Mouse (Mus musculus): ENCODE measurements around the gene Hhat. TPM values are rescaled to one million over a fixed set of nuclear protein-coding genes. Genes with fewer than 3 reads are reported as not detected.

Gene Hhat
- total RNA-seq, 1 experiment from 2014 or later = 3.4 TPM

DNA sequence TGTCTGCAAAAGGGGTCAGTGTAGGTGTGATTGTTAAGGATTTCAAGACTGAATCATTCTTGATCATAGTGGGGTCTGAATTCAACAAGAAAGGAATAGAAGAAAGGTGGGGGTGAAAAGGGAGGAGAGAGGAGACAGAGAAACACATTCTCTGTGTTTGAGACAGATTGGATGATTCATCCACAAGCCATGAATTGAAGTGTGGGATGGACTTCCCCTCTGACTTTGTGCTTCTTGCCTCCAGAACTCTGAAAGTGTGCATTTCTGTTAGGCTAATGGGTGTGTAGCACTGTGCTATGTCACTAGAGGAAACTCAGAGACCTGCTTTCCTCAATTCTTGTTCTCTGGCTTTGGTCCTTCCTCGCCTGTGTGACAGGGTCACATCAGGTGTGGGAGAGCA, 15.2 kb upstream of the Hhat start:
- no peak for ATAC-seq (replicated peaks; ENCODE audit: low read depth, poor library complexity, severe bottlenecking)

DNA sequence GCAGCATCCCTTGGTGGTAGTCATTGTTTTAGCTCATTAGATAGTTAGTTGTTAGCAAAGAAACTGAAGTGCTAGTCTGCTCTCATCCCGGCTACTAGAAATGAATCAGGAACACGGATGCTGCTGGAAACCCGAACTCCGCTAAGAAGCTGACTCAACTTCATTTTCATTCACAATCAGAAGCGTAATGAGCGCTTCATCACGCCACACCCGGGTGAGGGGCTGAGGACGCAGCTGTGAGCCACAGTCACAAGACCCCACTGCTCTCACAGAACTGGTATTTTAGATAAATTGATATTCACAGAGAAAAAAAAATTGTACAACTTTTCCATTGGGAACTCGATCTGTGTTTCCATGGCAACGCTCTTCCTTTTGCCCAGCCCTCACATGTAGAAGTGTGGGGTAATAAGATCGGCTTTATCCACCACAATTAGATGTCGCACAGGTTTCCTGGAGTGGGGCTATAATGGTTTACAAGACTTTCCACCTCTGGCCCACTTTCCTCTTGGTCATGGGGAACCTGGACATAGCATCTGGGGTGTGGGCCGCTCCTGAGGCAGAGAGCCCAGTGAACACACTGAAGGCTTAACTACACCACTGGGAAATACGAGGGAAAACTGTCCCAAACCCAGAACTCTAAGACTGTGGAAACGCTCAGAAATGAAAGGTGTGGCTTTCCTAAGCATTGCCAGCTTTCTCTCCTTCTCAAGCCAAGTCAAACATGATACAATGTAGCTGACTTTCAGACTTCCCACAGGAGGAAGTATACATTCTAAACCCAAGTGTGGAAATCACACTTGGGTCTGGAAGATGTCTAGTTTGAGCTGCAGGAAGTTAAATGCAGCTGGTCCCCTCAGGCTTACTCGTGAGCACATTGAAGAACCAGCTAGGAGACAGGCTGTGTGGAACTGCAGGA, 14.3 kb upstream of the Hhat start:
- ATAC-seq (replicated peaks; ENCODE audit: low read depth, poor library complexity, severe bottlenecking) = no peak

DNA sequence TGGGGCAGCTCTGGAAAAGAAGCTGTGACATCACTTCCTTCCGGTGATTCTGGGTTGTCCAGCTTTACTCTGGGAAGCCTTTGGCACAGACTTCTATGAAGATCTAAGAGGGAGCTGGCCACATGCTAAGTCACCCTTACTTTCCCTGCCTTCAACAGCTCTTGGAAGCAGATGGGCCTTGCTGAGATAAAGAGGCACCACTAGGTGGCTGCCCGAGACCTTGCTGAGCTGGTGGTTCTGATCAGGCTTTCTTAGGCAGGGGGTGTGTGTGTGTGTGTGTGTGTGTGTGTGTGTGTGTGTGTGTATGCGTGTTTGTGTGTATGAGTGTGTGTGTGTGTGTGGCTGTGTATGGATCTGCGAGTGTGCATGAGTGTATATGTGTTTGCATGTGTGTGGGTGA, 13.4 kb upstream of the Hhat start:
- ATAC-seq (replicated peaks; ENCODE audit: low read depth, poor library complexity, severe bottlenecking) = peak; percentile 86

DNA sequence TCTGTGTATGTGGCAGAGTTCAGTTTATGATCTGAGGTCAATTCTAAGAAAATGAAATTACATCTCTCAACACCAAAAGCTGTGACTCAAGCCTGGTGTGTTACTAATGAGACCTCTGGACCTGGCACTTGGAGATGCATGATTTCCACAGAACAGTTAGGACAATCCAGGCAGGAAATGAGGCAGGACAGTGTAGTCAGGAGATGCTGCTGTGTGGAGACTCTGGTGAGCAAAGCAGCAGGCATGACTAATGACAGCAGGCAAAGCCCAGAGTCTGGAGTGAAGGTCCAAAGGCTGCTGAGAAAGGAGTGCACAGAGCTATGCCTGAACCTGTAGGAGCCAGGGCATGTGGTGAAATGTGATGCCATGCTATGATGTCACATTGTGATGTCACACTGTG, 10.2 kb upstream of the Hhat start:
- ATAC-seq (replicated peaks; ENCODE audit: low read depth, poor library complexity, severe bottlenecking) = no peak

DNA sequence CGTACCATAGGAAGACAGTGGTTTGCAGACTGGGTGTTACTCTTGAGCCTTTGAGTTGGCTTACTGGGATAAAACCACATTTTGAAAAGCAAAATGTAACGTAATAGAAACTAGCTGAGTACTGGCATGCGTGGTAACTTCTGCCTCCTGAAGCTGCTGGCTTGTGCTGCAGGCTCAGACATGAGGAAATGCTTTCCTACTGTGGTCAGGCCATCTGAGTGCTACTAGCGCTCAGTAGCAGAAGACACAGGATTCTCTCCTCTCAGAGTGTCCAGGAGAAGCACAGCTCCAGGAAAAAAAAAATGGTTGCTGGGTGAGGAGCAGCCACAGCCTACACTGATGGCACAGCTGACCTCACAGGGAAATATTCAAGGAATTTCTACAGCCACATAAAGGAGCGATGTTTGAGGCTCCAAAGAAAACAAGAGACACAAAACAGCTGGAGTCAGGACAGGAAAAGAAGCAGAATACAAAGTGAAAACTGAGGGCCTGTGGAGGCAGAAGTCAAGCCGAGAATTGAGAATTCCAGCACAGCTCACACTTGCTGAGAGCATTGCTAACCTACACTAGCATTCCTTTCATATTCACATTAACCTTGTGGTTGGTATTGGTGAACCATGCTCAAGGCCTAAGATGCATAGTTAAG, 8.0 kb upstream of the Hhat start:
- peak; percentile 90 for ATAC-seq (replicated peaks; ENCODE audit: low read depth, poor library complexity, severe bottlenecking)

DNA sequence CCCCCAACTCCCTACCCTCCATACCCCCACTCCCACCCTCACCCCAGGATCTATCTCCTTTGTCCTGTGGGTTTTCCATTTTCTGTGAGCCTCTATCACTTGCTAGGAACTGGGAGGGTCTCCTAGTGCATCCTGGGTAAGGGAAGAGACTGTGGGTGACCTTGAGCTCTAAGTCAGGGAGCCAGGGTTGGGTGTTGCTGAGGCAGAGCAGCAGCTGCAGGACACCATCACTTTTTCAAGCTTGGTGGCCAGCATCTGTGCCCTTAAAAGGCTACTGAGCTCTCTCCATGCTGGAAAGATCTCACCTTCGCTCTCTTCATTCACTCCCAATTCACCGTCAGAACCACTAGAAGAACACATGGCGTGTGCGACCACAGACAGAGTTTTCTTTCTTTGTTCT, 7.2 kb upstream of the Hhat start:
- ATAC-seq (replicated peaks; ENCODE audit: low read depth, poor library complexity, severe bottlenecking) = no peak

DNA sequence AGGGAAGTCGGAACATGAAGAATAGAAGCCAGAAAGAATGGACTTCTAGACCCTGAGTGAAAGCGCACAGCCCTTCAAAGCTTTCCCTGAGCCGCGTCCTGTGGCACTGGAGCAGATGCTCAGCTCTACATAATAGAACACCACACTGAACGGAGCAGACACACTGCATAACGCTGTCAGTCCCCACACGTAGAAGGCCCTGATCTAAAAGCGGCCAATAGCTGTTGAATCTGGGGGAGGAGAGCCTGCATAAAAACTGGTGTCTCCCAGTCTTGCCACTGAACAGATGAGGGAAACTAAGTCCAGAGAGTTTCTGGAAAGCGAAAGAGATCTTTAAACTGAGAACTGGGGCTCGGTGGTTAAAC, 911 bp downstream of the Hhat start:
- ATAC-seq (replicated peaks; ENCODE audit: low read depth, poor library complexity, severe bottlenecking) = peak; percentile 36

DNA sequence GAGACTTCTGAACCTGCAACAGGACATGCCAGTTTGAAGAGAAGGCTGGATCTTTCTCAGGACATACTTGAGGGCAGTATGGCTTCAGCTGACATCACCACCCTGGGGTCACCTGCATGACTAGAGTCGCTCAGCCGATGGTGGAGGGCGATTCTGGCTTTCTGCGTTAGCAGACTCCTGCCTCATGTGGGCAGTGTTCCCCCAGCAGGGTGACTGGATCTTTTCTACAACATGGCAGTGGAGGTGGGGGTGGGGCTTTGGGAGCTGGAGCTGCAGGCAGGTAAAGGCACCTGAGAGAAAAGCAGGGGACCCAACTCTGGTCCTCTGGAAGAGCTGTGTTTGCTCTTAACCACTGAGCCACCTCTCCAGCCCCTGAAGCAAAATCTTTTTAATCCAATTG, 5.5 kb downstream of the Hhat start:
- no peak for ATAC-seq (replicated peaks; ENCODE audit: low read depth, poor library complexity, severe bottlenecking)

DNA sequence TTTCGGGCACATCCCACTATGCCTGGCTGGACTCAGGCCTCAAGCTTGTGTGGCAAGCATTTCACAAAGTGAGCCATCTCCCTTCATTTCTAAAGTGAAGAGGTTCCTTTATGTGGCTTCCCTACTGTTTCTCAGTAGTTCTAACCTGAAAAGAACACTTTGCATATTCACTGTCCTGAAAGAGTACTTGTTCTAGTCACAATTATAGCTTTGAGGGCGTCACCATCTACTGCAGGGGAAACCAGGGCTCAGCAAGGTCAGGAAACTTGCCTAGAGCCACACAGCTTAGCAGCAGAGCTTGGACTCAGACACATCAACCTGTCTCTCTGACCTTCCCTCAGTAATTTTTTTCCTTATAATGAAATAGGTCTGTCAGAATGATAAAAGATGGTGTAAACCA, 6.5 kb downstream of the Hhat start:
- ATAC-seq (replicated peaks; ENCODE audit: low read depth, poor library complexity, severe bottlenecking) = no peak

DNA sequence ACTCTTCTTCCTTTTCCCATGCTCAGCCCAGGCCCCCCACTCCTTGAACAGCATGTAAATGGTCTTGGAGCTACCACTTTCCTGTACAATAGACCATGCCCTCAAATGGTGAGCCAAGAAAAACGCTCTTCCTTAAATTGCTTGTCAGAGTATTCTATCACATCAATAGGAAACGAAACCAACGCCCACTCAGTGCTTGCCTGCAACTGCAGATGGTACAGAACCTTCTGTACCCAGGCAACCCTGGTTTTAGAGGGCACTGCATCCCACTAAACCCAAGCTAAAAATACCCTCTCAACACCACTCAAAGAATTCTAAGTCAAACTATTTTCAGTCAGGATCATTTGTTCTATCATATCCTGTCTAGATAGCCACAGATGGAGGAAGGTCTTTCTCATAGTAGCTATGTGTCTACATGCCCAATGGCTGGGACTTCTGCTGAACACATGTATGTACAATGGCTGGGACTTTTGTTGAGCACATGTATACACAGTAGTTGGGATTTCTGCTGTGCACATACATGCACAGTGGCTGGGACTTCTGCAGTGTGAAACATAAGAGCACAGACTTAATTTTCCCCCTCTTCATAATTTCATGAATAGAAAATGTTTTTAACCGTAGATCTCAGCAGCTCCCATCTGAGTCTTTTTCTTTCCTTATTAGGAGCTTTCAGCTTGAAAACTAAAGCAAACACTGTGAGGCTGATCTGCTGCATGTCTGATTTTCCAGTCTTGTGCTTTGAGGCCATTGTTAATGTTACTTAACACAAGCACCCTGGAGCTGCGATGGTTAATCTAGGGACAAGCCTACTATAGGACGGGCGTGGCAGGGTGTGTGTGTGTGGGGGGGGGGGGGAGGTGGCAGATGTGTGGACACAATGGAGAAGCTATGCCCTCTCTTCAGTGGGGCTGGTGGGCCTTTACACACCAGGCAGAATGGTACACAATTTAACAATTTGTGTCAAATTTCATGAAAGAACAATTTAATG, 7.8 kb downstream of the Hhat start:
- peak; percentile 85 for ATAC-seq (replicated peaks; ENCODE audit: low read depth, poor library complexity, severe bottlenecking)

DNA sequence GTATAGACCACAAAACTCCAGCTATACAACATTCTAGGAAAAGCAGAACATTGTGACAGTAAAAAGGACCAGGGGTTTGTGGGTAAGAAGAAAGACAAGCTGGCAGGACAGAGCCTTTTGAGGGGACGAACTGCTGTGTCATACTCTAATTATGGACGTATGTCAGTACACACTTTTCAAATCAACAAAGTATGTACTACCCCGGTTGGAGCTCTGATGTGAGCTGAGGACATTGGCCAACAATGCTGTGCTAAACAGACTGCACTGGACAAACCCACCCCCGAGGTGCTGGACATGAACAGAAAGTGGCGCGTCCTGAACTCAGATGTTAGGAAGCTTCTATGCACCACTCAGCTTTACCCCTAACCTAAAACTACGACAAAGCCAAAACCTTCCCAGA, 14.3 kb downstream of the Hhat start:
- no peak for ATAC-seq (replicated peaks; ENCODE audit: low read depth, poor library complexity, severe bottlenecking)

DNA sequence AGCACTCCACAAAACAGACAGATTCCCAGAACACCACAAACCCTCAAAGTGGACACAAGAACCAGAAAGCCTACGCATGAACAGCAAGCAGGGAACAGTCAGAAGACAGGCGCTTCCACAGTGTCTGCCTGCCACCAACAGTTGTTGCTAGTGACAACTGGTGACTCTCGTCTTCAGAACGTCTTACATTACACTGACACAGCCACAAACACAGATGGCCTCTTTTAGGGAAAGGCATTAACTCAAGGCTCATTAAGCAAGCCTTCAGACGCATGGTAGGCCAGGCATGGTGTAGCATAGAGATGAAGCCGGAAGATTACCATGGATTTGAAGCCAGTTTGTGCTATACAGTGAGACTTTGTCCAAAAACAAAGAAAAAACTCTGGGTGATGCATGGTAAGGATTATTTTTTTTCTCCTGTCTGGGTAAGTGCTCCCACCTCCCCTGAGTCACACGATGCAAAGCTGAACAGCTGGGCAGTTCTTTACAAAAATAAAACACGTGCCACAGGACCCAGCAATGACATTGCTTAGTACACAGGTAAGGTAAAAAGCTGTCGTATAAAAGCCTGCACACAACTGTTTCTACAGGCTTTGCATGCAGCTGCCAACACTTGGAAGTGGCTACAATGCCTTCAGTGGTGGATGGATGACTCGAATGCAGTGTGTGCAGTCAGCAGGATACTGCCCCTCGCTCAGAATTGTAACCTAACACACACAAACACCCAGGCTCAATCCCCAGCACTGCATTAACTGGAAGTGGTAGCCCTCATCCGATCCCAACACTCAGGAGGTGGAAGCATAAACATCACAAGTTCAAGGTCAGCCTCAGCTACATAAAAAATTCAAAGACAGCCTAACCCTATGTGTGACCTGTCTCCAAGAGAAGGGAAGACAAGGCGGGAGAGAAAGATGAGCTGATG, 15.1 kb downstream of the Hhat start:
- ATAC-seq (replicated peaks; ENCODE audit: low read depth, poor library complexity, severe bottlenecking) = no peak

DNA sequence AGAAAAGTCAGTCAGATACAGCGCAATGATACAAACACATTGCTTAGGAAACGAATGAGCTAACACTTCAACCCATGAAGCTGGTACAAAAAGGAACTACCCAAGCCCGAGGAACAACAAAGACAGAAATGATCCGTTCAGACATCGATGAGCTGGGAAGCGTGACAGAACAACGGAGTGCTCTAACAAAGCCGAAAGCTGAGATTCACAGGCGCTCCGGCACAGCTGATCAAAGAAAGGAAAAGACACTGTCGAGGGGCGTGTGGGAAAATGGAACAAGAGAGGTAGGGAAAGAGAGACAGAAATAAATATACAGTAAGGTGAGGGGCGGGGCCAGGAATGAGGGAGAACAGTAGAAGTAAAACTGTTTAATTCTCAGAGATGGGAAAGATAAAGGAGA, 15.8 kb downstream of the Hhat start:
- ATAC-seq (replicated peaks; ENCODE audit: low read depth, poor library complexity, severe bottlenecking) = no peak

DNA sequence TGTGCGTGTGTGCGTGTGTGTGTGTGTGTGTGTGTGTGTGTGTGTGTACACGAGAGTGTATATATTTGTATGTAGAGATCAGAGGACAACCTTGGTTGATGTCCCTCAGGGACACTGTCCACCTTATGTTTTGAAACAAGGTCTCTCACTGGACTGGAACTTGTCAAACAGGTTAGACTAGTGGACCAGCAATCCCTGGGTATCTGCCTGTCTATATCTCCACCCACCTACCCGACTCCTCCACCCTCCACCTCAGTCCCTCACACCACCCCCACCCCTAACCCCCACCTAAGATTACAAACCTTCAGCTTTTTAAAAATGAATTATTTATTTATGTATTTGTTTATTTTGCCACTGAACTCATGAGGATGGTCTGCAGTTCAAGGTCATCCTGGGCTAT, 16.8 kb downstream of the Hhat start:
- ATAC-seq (replicated peaks; ENCODE audit: low read depth, poor library complexity, severe bottlenecking) = no peak

DNA sequence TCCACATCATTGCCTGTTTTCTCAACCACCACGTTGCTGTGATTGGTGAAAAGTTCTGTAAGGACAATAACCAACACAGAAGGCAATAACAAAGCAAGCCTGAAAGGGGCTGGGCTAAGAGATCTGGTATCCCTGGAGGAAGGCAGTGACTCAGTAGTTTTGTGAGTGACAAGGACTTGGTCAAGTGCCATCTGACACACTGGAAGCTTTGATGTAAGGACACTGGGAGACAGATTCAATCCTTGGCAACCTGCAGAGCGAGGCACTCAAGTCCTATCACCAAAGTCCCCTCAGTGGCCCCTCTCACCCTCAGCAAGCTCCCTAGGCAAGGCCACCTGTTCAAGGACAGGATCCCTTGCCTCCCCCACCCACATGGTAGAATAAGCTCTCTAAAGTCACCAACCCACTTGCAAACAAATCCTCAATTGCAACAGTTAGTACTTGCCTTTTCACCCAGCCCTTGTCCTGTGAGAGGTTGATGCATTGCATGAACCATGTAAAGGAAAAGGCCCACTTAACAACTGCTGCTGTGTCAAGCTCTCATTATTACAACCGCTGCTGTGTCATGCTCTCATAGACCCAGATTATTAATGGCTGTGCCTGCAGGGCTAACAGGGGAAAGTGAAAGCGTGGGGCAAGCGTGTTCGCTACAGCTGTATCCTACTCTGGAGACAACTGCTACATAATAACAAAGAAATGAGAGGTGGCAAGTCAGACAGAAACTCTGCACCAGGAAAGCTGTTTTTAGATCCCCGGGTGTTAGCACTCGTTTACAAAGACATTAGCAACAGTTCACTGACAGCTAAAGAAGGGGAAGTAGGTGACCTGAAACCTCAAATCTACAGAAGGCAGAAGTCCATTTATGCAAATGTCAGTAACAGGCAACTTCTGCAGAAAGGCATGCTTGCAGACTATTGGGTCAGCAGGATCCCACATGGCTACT, 18.1 kb downstream of the Hhat start:
- peak; percentile 88 for ATAC-seq (replicated peaks; ENCODE audit: low read depth, poor library complexity, severe bottlenecking)

DNA sequence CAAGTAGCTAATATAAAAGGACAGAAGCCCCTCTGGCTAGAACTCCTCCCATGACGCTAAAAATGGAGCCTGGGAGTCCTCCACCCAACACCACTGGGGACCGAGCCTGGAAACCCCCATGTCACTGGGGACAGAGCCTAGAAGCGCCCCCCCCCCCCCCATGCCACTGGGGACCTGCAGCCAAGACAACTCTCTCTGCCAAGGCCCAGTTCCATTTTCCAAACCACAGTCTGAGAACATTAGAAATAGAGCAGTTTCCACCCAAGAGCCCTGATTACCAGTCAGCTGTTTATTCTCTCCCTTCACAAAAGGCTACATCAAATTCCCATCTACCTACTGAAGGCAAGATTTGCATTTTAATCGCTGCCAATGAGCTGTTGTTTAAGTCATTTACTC, 21.0 kb downstream of the Hhat start:
- no peak for ATAC-seq (replicated peaks; ENCODE audit: low read depth, poor library complexity, severe bottlenecking)

DNA sequence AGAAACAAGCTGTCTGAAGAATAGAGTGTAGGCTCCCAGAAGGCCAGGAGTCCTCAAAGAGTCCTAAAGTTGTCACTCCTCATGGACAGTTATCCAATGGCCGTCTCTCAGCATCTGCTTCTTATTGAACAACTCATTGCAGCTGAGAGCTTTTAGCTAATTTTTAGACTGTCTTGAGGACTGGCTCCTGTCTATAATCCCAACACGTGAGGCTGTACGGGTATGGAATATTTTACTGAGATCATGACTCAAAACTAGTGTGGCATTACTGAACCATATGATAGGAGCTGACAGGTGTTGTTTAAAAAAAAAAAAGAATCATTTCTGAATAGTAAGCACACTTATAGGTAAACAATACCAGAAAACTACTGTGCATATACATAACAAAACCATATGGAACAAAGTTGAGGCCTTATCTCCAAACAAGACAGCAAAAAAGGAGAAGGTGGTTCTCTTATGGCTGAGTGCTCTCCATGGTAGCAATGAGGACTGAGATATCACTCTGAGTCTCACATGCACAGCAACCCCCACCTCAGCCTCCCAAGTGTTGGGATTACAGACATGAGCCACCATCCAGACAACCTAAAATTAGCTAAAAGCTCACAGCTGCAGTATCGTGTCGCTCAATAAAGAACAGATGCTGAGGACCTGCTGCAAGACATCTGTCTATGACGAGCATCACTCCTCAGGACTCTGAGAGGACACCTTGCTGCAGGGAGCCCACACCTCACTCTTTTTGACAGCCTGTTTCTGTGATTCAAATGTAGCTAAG, 21.6 kb downstream of the Hhat start:
- ATAC-seq (replicated peaks; ENCODE audit: low read depth, poor library complexity, severe bottlenecking) = no peak

DNA sequence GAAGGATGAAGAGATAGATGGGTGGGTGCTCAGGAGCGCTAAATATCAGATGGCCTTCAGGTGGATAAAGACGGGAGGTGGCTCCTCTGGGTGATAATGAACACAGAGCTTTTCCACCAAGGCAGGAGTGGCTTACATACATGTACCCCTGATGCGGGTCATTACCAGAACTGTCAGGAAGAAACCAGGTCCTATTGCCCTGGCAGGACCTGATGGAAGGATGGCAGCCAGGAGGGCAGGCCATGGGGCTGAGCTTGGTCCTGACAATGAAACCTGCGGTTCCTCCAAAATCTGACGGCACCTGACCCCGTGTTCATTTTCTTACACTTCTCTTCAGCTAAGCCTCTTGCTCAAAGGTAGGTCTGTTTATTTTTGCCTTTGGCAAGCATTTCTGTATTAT, 24.8 kb downstream of the Hhat start:
- no peak; the same call in 1 of the 2 replicates for ATAC-seq (replicated peaks; ENCODE audit: low read depth, poor library complexity, severe bottlenecking)

Data from common myeloid progenitor, adult 5-6 weeks (primary cell).